ENCODE assay signal across 27 mouse cellular contexts in genomic region chr6:114062688-114063087, GRCm38 (mm10). TPM values are rescaled to one million over a fixed set of nuclear protein-coding genes. Genes with fewer than 3 reads are reported as not detected.
"Had no signal": no experiment of that assay in that cellular context is flagged by ENCODE, and none has a peak within 500 bp of the region (broad histone marks: within the 10 kb centered on the region; RNA-seq: fewer than 3 reads in every experiment).

No protein-coding gene starts in this region.

- H3K36me3 ChIP-seq: embryonic facial prominence, embryonic 10.5 days; embryonic facial prominence, embryonic 12.5 days; embryonic facial prominence, embryonic 13.5 days; embryonic facial prominence, embryonic 15.5 days; forebrain, embryonic 12.5 days; forebrain, embryonic 15.5 days; heart, embryonic 10.5 days had no signal

- H3K4me2 ChIP-seq: embryonic facial prominence, embryonic 12.5 days; embryonic facial prominence, embryonic 13.5 days; embryonic facial prominence, embryonic 15.5 days; forebrain, embryonic 12.5 days; forebrain, embryonic 13.5 days; forebrain, embryonic 15.5 days had no signal

- DNase-seq: cerebellum, adult 9-10 months; cerebellum, adult 9-11 months; cerebellum, postnatal 10 days; cerebellum, postnatal 14 days; cerebellum, postnatal 25 days; cerebellum, postnatal 36 days; embryo, embryonic 11 days; gastrocnemius, adult 2 months; gastrocnemius, postnatal 10 days; gastrocnemius, postnatal 14 days; gastrocnemius, postnatal 25 days; gastrocnemius, postnatal 36 days; heart, adult 18-20 months; heart, adult 2 months had no signal

- H3K27ac ChIP-seq: embryonic facial prominence, embryonic 10.5 days; embryonic facial prominence, embryonic 12.5 days; embryonic facial prominence, embryonic 13.5 days; embryonic facial prominence, embryonic 15.5 days; forebrain, embryonic 12.5 days; forebrain, embryonic 13.5 days; forebrain, embryonic 15.5 days; gastrocnemius, adult 2 months; heart, adult 2 months; heart, embryonic 10.5 days had no signal

- H3K9me3 ChIP-seq: embryonic facial prominence, embryonic 10.5 days; embryonic facial prominence, embryonic 12.5 days; embryonic facial prominence, embryonic 13.5 days; embryonic facial prominence, embryonic 15.5 days; forebrain, embryonic 12.5 days; forebrain, embryonic 13.5 days; forebrain, embryonic 15.5 days; heart, embryonic 10.5 days had no signal

- H3K9ac ChIP-seq: embryonic facial prominence, embryonic 12.5 days; embryonic facial prominence, embryonic 13.5 days; embryonic facial prominence, embryonic 15.5 days; forebrain, embryonic 12.5 days; forebrain, embryonic 13.5 days; forebrain, embryonic 15.5 days; forebrain, postnatal 0 days had no signal

- H3K4me1 ChIP-seq: embryonic facial prominence, embryonic 10.5 days; embryonic facial prominence, embryonic 12.5 days; embryonic facial prominence, embryonic 13.5 days; embryonic facial prominence, embryonic 15.5 days; forebrain, embryonic 12.5 days; forebrain, embryonic 13.5 days; forebrain, embryonic 15.5 days; heart, embryonic 10.5 days had no signal

- ATAC-seq: forebrain, embryonic 13.5 days; forebrain, embryonic 14.5 days; forebrain, embryonic 15.5 days; forebrain, embryonic 16.5 days; forebrain, postnatal 0 days had no signal

- H3K27me3 ChIP-seq: embryonic facial prominence, embryonic 12.5 days; embryonic facial prominence, embryonic 13.5 days; embryonic facial prominence, embryonic 15.5 days; forebrain, embryonic 12.5 days; forebrain, embryonic 13.5 days; forebrain, embryonic 15.5 days had no signal

- H3K4me3 ChIP-seq: embryonic facial prominence, embryonic 10.5 days; embryonic facial prominence, embryonic 12.5 days; embryonic facial prominence, embryonic 13.5 days; embryonic facial prominence, embryonic 15.5 days; erythroblast, embryonic 14.5 days; forebrain, embryonic 12.5 days; forebrain, embryonic 13.5 days; forebrain, embryonic 15.5 days; gastrocnemius, adult 2 months; heart, adult 2 months; heart, embryonic 10.5 days had no signal

RNA-seq across cellular contexts. Expression of gene Atp2b2, which starts 20.3 kb away (rescaled TPM):
- total RNA-seq: common myeloid progenitor, adult 5-6 weeks had no signal
- polyA plus RNA-seq: erythroblast, embryonic 14.5 days had no signal
